Mouse (Mus musculus) adrenal gland, postnatal 10 days (tissue): ENCODE data around the gene Cep295. TPM values are rescaled to one million over a fixed set of nuclear protein-coding genes. Genes with fewer than 3 reads are reported as not detected.
"Not testable (repeated sequence)": the region's sequence is repeated elsewhere in the genome, so short reads cannot be mapped to it uniquely, and the experiment has no call there.

Source experiments
- DNase-seq: peaks from one replicate; pipeline ENCODE4 v3.0.0; 2021; ENCODE audit warnings: mixed read lengths
- long read RNA-seq, 2 experiments: library from polyadenylated mRNA; stranded (forward); transcript quantifications; one replicate each; pipeline ENCODE4 v2.0.0; 2021
- total RNA-seq, 2 experiments: library from RNA; stranded (reverse); gene quantifications; 2 replicates each; pipeline ENCODE4 v1.2.3; 2021

Cep295 gene
- 10 to 100 TPM; 12.4 to 18.6 TPM for total RNA-seq
- long read RNA-seq, experiment 1, partial matches to known transcripts, result 4 of 5 reads
- long read RNA-seq, experiment 1, other reads (novel, unspliced or antisense), result 1 of 5 reads
- long read RNA-seq, experiment 2, partial matches to known transcripts, result 1 of 3 reads
- long read RNA-seq, experiment 2, other reads (novel, unspliced or antisense), result 2 of 3 reads

- peak; percentile 99 for DNase-seq
These were observed at the start of gene Cep295 for GRCm38 (mm10) chr9:15357484-15358275. Gene Cep295, minus strand, starts transcription at chr9:15357788.

GRCm38 (mm10) chr9:15397591-15397990, 40.0 kb upstream of the Cep295 start:
- no peak for DNase-seq

- DNase-seq, result no peak
These were observed 37.9 kb upstream of the Cep295 start for GRCm38 (mm10) chr9:15395353-15395942.

GRCm38 (mm10) chr9:15387075-15387643, 29.6 kb upstream of the Cep295 start:
- DNase-seq, result no peak

- no peak for DNase-seq
These were observed 26.7 kb upstream of the Cep295 start for GRCm38 (mm10) chr9:15384266-15384665.

GRCm38 (mm10) chr9:15366260-15366659, 8.7 kb upstream of the Cep295 start:
- no peak for DNase-seq

GRCm38 (mm10) chr9:15365856-15366255, 8.3 kb upstream of the Cep295 start:
- DNase-seq, result no peak

GRCm38 (mm10) chr9:15364843-15365242, 7.3 kb upstream of the Cep295 start:
- no peak for DNase-seq

- DNase-seq, result no peak
These were observed 588 bp downstream of the Cep295 start for GRCm38 (mm10) chr9:15356916-15357483.

DNA sequence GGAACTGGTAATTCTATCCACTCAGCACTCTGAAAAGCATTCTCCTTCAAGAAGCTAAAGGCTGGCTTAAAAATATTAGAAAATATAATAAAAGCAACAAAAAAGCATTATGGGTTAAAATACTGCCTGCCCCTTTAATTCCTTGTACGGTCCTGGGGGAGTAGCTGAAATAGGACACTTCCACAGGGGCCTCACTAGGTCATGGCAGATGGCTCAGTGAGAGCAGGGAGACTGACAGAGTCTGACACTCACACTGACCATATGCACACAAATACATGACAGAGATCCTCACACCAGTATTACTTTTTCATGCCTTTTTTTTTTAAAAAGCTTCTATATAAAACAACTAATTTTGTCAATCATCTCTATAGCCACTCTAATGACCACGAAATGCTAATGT, 7.7 kb downstream of the Cep295 start:
- DNase-seq, result no peak

GRCm38 (mm10) chr9:15337776-15338175, 19.8 kb downstream of the Cep295 start:
- DNase-seq, result no peak

- no peak for DNase-seq
These were observed 39.3 kb downstream of the Cep295 start for GRCm38 (mm10) chr9:15318170-15318742.

DNA sequence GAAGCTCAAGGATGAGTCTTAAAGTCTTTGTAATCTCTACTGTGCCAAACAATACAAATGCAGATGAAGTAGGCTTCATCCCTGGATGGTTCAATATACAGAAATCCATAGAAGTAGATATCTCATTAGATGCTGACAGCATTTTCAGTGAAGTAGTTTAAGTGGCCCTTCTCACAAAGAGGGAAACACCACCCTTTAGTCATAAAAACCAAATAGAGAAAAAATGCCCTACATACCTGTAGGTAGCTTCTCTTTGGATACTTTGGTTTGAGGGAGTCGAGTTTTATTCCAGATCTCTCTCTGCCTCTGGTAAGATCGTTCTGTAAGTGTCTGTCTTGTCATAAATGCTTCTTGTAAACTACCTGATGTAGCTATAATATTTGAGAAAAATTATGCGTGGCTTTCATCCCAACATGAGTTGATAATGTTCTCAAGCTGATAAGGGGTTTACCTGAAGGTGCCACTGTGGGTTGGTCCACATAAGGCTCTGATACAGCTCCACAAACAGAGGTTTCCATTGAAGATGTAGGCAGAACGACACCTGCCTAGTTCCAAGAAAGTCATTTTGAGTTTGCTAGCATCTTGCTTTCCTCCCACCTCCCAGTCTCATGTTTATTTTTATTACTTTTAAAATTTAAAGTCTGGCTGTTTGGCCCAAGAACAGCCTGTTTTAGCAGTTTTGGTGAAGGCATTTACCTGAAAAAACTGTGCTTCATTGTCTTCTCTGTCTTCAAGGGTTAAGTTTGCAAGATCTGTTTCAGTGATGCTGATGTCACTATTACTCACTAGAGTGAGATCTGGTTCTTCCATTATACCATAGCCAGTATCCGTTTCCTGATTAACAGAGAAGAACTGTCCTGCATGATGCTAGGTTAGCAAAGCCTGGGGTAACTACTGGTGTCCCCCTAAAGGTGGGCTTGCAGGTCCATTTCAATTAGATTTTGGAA, 40.1 kb downstream of the Cep295 start:
- no peak for DNase-seq

GRCm38 (mm10) chr9:15316296-15316695, 41.3 kb downstream of the Cep295 start:
- not testable (repeated sequence) for DNase-seq

DNA sequence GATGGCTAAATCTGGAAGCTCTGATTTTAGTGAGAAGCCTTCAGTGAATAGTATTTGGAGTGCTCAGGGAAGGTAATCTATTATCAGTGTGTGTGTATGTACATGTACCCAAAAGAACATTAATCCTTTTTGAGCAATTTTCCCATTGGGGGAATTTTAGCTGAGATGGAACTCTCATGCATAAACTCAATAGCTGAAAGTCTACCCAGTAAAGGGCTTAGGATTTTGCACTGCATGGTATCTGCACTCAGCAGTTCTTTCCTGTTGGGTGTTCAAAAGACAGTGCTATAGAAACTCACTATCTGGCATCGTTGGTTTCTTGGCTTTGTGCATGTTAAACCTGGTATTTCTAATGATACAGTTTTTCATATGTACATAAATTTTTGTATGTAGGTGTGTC, 43.0 kb downstream of the Cep295 start:
- DNase-seq, result no peak

- no peak for DNase-seq
These were observed 44.0 kb downstream of the Cep295 start for GRCm38 (mm10) chr9:15313633-15314032.

- DNase-seq, result no peak
These were observed 45.4 kb downstream of the Cep295 start for GRCm38 (mm10) chr9:15312054-15312735.

DNA sequence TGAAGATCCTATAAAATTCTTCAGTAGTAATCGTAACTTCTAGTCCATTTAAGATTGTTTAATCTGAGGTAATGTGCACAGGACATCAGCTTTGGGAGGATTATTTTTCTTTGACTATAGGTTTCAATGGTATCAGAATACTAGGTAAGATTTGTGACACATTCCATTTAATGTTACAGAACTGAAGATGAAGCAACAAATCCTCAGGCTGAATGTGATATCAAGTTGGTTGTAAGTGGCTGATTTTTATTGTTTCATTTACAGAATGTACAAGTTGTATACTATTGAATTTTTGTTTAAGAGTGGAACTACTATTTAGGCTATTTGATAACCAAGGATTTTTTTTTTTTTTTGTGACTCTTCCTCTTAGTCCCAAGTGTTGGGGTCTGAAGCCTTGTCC, 47.4 kb downstream of the Cep295 start:
- no peak for DNase-seq

- no peak for DNase-seq
These were observed 48.2 kb downstream of the Cep295 start for GRCm38 (mm10) chr9:15309425-15309824.

DNA sequence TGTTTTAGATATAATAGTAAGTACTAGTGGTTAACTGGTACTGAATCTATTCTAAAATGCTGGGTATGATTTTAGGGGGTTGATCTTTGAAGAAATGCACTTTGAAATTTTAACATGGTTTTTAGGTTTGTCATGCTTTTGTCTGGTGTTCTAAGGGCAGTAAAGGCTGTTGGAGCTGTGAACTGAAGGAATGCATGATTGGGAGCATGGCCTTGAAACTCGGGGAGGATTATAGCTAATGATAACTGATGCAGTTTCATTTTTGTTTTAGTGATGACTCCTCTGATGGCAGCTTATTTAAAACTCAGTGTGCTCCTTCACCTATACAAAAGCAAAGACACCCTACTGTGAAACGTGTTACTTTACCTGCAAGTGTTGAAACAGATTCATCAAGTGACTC, 49.3 kb downstream of the Cep295 start:
- DNase-seq, result no peak

DNA sequence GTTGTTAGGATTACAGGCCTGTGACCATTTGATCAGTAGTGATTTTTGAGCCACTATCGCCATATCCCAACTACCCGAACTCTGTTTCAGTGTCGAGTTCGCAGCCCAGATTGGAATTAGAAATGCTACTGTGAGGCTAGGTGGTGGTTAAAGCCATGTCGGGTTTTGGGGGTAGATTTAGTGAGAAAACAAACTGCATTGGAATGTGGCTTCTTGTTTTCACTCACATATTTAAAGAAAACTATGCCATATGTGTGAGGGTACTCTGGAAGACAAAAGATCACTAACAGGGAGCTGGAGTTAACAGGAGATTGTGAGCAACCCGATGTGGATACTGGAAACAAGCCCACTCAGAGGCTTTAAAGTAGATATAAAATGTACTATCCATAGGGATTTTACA, 50.3 kb downstream of the Cep295 start:
- DNase-seq, result no peak
